Mouse (Mus musculus) mature B cell (primary cell): Measurements from ENCODE around the gene Toporsl.

Experiments used
- in situ Hi-C: fragments of 300-500 bp; cut with MboI; formaldehyde crosslinking; loops from 2 replicates; pipeline ENCODE4 v1.14.3; 2019

Toporsl gene

DNA sequence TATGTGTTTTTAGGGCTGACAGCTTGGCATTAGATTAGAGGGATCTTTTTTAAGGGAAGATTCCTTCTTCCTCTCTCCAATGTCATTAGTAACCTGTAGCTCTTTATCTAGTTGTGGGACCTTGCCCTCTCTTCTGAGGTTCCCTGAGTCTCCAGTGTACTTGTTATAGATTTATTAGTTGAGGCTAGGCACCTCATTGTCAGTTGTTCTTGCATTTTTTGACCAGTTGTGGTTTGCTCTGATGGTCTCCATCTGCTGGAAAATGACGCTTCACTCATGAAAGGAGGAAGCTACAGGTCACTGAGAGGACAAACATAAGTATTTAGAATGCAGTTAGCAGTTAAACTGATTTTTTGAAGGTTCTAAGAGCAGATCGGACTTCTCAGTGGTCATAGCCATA, at the start of gene Toporsl:
Gene Toporsl, plus strand, starts transcription at position 348 of the 400 bp plus-strand sequence.
- in situ Hi-C loops = no loop called here

DNA sequence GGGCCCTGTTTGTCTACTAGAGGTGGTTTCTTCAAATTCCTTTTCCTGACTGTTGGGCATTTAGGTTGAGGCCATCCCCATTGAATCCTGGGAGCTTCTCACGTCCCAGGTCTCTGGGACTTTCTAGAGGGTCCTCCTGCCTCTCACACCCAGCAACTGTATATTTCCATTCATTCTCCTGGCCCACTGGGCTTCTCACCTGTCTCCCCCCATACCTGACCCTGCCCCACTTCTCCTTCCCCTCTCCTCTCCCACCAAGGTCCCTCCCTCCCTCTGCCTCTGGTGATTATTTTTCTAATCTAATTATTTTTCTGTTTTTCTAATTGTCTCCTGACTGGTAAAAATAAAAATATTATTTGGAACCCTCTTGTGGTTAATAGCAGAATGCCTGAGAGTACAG, 38.4 kb upstream of the Toporsl start:
- in situ Hi-C loops = no loop called here

DNA sequence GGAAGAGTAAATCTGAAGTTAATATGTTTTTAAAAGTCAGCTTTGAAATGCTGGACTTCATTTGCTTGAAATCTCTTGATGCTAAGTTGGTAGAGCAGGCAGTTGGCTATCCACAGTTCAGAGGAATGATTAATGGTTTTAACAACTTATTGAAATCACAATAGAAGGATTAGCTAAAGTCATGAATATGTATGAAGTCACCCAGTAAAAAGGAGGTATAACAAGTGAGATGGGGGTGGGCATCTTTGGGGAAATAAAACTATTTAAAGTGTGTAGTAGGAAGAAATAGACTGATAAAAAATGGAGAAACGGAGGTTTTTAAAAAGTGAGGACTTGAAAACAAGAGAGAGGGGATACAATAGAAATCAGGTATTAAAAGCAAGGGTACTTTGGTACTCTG, 38.0 kb upstream of the Toporsl start:
- in situ Hi-C loops = no loop called here

DNA sequence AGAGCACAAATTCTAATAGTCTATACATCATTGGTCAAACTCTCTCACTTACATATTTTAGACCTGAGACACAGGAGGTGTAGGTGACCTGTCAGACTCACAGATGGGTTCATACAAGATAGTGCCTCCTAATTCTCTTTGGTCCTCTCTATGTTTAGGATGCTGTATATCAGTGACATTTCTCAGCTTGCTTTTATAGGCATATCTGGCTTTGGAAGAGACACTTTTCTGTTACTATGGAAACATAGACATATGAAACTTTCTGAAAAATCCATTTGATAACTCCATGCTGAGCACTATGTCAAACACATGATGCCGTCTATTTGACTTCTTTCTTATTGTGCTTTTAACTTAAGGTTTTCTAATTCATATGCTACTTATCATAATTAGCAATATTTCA, 32.2 kb upstream of the Toporsl start:
- in situ Hi-C loops = no loop called here

DNA sequence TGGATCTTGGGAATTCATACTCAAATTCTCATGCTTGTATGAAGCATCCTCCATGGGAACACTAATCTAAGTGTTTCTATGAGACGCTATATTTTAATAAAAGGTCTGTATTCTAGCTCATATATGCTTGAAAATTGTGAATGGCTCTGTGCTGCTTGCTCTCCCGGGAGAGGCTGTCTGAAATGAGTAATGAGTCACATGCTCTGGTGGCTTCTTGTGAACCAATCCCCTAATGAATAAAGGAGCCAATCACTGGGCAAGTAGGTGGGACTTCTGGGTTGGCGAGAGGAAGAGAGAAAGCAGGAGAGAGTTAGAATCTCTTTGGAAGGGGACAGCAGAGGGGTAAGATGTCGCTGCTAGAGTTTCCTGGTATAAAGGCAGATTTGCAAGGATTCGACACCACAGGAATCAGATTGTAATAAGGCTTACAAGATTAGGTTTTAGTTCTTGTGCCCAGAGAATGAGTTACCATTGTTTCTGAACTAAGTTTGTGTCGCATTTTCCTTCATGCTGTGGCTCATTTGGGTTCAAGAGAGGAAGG, 9.8 kb upstream of the Toporsl start:
- in situ Hi-C loops = no loop called here

DNA sequence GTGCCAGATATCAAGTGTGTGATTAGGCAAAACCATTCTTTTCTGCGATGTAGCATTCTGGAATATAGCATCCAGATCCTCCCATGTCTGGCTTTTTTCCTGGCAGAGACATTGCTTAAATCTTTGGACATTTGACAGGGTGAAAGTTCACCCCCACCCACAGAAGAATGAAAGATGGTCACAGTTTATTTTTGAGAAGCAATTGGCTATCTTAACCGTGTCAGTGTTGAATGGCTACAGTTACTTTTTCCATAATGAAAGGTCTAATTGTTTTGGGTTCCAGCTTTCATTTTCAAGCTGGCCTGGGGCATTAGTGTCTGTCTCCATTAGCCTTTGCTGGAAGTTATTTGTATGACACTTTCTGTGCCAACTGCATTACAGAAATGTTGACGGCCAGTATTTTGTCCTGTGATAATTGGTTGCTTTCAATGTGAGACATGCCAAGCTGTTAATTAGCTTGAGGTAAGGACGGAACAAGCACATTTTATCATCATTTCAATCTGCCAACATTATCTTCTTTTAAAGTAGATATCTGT, 2.2 kb upstream of the Toporsl start:
- in situ Hi-C loops = no loop called here

DNA sequence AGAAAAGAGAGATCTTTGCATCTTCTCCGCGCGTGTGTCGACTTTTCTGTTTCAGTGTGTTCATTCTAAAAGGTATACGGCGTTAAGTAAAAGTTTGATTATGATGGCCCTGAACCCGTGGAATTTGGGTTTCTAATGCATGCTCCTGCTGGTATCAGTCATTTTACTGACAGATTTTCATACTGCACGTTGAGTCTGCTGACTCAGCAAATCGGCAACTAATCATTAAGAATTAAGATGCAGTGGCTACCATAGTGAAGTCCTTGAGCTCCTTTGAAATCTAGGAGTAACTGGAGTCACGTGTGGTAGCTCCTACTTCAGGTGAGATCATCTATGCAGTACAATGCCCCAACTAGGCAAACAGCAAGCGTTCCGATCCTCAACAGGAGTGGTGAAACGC, 1.4 kb upstream of the Toporsl start:
- in situ Hi-C loops = no loop called here

DNA sequence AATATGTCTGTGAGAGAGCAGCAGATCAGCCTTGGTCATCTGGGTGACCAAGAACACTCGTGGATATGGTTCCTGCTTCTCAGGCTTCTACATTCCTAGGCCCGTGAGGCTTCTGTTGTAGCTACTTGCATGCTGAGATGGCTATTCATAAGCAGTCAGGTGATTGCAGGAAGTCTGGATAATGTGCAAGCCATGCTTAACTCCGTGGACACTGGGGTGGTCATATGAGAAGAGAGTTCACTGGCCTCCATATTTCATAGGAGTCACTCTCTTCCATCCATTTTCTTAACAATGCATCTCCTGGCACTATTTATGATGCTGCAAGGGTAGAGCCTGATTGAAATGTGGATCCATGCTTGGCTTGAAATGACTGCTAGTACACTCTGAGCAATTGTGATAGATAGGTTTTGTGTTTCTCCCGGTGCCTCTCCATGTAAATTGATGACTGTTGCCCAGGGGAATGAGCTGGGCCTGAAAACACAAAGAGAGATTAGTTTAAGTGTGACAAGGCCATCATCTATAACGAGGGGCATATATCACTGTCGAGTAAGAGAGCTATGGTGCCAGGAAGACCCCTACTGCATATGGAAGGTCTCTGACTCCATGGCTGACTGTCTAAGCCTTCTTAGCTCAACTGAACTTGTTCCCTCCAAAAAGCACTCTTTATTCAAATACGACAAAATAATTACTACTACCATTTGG, 2.3 kb downstream of the Toporsl start:
- in situ Hi-C loops = no loop called here

DNA sequence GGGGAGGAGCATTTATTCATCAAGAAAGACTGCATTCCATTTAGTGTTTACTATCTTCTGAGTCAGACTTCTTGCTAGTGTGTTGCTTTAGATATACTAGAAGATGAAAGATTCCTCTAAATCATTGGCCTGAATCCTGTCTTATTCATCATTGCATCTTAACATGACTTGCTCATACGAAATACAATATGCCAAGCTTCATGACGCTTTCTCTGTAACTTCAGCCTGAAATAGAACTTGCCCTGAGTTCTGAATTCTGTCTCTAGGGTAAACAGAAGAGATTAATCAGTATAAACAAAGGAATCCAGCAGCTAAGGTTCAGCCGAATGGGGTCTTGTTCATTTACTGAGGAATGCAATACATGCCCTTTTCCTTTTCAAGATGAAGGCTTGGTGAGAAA, 10.8 kb downstream of the Toporsl start:
- in situ Hi-C loops = no loop called here

DNA sequence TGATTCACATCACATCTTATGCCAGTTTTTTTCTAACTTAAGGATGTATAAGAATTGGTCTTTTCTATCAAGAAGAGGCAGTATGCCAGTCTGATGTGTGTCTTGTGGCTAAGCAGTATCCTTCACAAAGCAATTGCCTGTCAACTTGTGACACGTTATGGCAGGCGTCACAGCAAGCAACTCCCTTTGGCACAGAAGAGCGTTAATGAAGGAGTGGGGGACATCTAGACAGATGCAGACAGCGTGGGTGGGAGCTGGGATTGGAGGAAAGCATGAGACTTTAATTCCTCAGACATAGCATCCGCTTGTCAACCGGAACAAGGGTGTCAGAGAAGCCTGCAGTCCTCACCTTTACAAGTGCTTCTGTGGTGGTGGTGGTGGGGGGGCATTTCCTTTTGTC, 38.9 kb downstream of the Toporsl start:
- in situ Hi-C loops = no loop called here

DNA sequence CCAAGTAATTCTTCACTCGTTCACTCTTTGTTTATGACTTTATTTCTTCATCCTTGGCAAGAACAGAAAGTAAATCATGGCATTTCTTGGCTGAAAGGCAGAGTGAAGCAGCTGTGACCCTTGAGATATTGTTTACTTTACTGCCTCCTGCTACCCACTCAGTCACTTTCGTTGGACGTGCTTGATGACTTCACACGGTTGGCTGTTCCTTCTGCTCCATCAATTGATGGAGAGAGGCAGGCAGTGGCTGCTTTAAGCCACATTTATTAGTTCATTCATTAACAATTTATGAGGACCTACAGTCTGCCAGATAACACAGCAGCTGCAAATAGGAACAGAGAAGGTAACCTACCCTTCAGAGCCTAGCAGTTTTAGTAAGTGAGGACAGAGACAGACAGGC, 51.7 kb downstream of the Toporsl start:
- in situ Hi-C loops = no loop called here

DNA sequence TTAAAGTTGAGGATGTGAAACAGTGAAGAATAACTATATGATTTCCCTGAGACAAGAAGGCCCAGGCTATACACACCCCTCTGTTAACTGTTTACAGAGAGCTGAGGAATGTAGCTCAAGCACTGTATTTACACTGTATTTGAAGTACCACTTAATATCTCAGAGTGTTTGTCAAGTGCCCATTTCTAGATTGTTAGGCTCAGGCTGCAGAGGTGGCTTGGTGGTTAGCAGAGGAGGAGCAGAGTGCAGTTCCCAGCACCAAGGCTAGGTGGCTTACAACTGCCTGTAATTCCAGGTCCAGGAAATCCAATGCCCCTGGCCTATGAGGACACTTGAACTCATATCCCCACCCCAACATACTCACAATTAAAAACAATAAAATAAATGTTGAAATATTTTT, 63.6 kb downstream of the Toporsl start:
- in situ Hi-C loops = no loop called here

DNA sequence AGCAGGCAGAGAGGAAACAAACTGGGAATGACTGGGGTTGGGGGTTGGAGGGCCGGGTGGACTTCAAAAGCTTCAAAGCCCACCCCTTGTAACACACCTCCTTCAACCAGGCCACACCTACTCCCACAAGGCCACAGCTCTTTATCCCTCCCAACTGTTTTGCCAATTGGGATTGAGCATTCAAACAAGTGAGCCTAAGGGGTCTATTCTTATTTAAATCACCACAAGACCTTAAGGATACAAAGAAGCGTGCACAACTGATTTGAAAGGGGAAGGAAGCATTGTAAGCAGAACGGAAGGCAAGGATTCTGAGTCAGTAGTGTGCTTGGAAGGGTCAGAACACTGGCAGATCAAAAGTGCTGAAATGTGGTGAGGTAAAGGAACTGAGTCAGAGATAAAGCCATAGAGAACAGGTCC, 64.6 kb downstream of the Toporsl start:
- in situ Hi-C loops = no loop called here

DNA sequence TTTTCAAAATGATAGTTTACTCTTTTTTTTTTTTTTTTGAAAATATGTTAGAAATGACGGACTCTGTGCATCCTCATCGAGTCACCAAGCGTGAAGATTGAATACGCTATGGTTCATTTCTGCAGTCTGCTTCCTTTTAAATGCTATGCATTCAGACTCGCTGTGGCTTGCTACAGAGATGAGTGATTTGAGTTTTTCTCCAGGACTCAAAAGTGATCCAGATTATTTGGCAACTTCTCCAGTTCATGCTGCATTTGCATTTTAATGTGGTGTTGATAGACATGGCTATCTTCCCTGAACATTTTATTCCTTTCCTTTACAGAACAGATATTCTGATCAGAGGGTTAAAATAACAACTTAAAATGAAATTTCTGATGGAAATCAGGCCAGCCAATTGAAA, 65.2 kb downstream of the Toporsl start:
- in situ Hi-C loops = no loop called here
